Mouse (Mus musculus): Measurements from ENCODE around the gene Rundc3a. TPM values are rescaled to one million over a fixed set of nuclear protein-coding genes. Genes with fewer than 3 reads are reported as not detected.

The Rundc3a gene
- total and polyA plus RNA-seq, 2 experiments from 2014 or later, result 121 to 306 TPM

DNA sequence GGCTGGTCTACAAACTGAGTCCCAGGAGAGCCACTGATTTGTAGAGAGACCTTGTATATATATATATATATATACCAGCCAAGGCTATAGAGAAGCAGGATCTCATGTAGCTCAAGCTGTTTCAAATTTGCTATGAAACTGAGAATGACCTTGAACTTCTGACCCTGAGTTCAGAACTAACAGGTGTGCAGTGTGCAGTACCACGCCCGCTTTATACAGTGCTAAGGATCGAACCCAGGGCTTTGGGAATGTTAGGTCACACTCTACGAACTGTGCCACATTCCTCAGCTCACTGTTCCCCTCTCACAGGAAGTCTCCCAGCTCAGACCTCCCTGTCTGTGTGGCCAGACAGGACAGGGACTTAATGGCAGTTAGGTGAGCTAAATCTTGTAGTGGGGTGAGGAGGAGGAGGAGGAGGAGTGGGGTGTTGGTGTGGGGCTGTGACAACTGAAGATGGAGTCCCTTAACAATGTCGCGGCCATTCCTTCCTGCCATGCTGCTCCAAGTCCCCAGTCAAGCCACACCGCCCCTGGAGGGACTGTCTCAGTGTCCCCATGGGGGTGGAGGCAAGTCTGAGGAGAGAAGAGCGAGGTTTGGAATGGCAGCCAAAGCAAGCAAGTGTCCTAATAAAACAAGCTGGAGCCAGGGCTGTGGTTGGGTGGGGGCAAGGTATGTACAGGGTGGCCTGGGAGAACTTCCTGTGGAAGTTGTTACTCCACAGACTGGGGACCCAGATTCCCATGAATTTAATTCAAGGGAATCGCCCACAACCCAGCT lies 25.5 kb upstream of the Rundc3a start:
- Histone ChIP-seq H3K4me2 (ENCODE audit: low read depth) (no peak overlapping the region), H3K27ac (ENCODE audit: low read depth, low read length) (no peak overlapping the region), H3K27me3 (ENCODE audit: insufficient read depth, low read length) (no peaks in the 10 kb centered on the region), H3K9me3 (ENCODE audit: low read length) (no peaks in the 10 kb centered on the region), H3K4me3 (ENCODE audit: low read depth, low read length) (no peak overlapping the region), H3K36me3 (ENCODE audit: insufficient read depth) (no peaks in the 10 kb centered on the region), H3K4me1 (ENCODE audit: insufficient read depth) (no peaks in the 10 kb centered on the region), H3K9ac (no peak overlapping the region)
- DNase-seq (no peak), ATAC-seq (no peak)
- TF ChIP-seq CTCF (IDR thresholded peaks at IDR 0.05; ENCODE audit: low read depth), result no peak
- 80% methylated on average over 9 of the region's 9 CpGs for WGBS

DNA sequence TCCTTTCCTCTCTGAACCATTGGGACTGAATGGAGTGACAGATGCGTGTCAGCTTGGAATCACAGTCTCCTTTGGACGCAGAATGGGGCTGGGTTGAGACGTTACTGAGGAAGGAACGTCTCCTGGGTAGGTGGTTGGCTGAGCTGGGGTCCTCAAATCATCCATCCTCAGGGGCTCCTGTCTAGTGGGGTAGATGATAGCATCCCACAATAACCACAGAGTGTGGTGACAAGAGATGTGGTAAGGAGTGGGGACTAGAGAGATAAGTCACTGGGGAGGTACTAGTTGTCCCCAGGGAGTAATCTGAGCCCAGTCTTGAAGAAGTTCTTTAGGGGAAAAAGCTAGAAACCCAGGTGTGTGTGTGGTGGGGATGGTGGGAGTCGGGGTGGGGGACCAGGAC lies 24.9 kb upstream of the Rundc3a start:
- no peak for ATAC-seq

DNA sequence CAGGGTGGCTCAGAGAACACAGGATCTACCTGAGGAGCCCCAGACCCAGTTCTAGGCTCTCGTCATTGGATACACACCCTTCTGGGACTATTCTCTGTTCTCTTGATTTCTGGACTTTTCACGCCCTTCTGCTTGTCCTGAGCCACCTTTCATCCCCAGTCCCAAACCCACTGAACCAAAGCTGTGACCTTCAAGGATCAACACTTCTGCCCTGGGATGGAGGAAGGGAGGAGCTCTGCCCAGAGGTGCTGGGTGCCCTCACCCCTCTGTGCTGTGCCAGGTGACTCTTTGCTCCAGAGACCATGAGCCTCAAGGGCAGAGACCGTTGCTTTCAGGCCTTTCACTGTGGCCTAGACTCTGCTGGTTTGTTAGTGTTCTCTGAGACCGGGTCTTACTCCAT lies 23.9 kb upstream of the Rundc3a start:
- TF ChIP-seq CTCF (IDR thresholded peaks at IDR 0.05; ENCODE audit: low read depth), result no peak
- Histone ChIP-seq H3K9me3 (ENCODE audit: low read length) (no peaks in the 10 kb centered on the region), H3K27me3 (ENCODE audit: insufficient read depth, low read length) (no peaks in the 10 kb centered on the region), H3K4me1 (ENCODE audit: insufficient read depth) (no peaks in the 10 kb centered on the region), H3K9ac (no peak overlapping the region), H3K4me3 (ENCODE audit: low read depth, low read length) (no peak overlapping the region), H3K4me2 (ENCODE audit: low read depth) (no peak overlapping the region), H3K36me3 (ENCODE audit: insufficient read depth) (no peaks in the 10 kb centered on the region), H3K27ac (ENCODE audit: low read depth, low read length) (no peak overlapping the region)
- ATAC-seq (no peak), DNase-seq (no peak)
- 84% methylated on average over 4 of the region's 4 CpGs for WGBS

More for the DNA sequence above, 24.9 kb upstream of the Rundc3a start:
- Histone ChIP-seq H3K4me2 (ENCODE audit: low read depth) (no peak overlapping the region), H3K36me3 (ENCODE audit: insufficient read depth) (no peaks in the 10 kb centered on the region), H3K4me3 (ENCODE audit: low read depth, low read length) (no peak overlapping the region), H3K27ac (ENCODE audit: low read depth, low read length) (no peak overlapping the region), H3K9ac (no peak overlapping the region), H3K27me3 (ENCODE audit: insufficient read depth, low read length) (no peaks in the 10 kb centered on the region), H3K9me3 (ENCODE audit: low read length) (no peaks in the 10 kb centered on the region), H3K4me1 (ENCODE audit: insufficient read depth) (no peaks in the 10 kb centered on the region)
- 91% methylated on average over 5 of the region's 5 CpGs for WGBS
- no peak for TF ChIP-seq CTCF (IDR thresholded peaks at IDR 0.05; ENCODE audit: low read depth)
- DNase-seq, result no peak

DNA sequence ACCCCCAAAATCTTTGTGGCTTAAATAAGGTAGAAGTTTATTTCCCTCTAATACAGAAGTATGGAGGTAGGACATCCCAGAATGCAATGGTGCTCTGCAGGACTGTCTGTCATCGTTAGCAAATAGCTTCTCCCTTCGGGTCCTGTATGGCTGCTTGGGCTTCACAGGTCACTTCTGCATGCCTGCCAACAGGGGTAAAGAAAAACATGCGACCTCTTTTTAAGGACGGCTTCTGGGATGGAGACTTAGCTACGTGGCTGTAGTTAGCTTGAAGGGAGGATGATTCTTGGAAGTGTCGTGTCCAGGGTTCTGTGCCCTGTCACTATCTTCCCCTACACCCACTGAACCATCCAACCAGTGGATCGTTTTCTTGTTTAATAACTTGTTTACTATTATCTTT lies 22.9 kb upstream of the Rundc3a start:
- Histone ChIP-seq H3K27me3 (ENCODE audit: insufficient read depth, low read length) (no peaks in the 10 kb centered on the region), H3K27ac (ENCODE audit: low read depth, low read length) (no peak overlapping the region), H3K4me3 (ENCODE audit: low read depth, low read length) (no peak overlapping the region), H3K4me1 (ENCODE audit: insufficient read depth) (no peaks in the 10 kb centered on the region), H3K36me3 (ENCODE audit: insufficient read depth) (no peaks in the 10 kb centered on the region), H3K9me3 (ENCODE audit: low read length) (no peaks in the 10 kb centered on the region), H3K4me2 (ENCODE audit: low read depth) (no peak overlapping the region), H3K9ac (no peak overlapping the region)
- DNase-seq, result no peak
- WGBS, result 57% methylated on average over 7 of the region's 7 CpGs
- TF ChIP-seq CTCF (IDR thresholded peaks at IDR 0.05; ENCODE audit: low read depth), result no peak
- no peak for ATAC-seq

DNA sequence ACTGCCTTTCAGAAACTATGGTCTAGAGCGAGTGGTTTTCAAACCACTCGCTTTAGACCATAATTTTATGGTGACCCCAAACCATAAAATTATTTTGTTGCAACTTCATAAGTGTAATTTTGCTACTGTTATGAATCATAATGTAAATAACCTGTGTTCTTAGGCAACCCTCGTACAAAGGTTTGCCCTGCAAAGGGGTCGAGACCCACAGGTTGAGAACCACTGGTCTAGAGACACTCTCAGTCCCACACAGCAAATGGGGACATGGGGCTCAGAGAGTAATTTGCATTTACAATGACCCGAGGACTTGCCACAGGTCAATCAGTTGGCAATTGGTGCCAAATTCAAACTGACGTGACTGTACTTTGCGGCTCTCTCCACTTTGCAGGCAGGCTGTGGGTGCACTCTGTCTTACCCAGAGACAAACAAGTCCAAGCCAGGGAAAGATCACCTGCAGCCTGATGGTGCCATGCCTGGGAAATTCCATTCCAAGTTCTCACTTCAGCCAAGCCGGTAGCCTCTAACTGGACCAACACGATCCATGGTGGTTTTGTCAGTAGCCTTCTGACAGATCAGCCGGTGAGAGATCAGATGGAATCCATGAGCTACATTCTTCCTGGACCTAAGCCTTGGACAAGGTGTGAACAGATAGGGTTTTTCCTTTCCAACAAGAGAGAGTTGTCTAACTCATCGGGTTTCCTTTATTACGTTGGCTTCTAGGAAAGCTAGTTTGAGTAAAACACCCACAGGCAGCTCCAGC lies 21.1 kb upstream of the Rundc3a start:
- H3K9ac ChIP-seq, result no peak overlapping the region
- ATAC-seq (no peak), DNase-seq (no peak)
- H3K4me3 ChIP-seq (ENCODE audit: low read depth, low read length), result no peak overlapping the region
- H3K27me3 ChIP-seq (ENCODE audit: insufficient read depth, low read length), result no peaks in the 10 kb centered on the region
- H3K27ac ChIP-seq (ENCODE audit: low read depth, low read length), result no peak overlapping the region
- H3K36me3 ChIP-seq (ENCODE audit: insufficient read depth), result no peaks in the 10 kb centered on the region
- 86% methylated on average over 12 of the region's 12 CpGs for WGBS
- TF ChIP-seq CTCF (IDR thresholded peaks at IDR 0.05; ENCODE audit: low read depth), result no peak
- no peaks in the 10 kb centered on the region for H3K4me1 ChIP-seq (ENCODE audit: insufficient read depth)
- H3K9me3 ChIP-seq (ENCODE audit: low read length), result no peaks in the 10 kb centered on the region
- H3K4me2 ChIP-seq (ENCODE audit: low read depth), result no peak overlapping the region

DNA sequence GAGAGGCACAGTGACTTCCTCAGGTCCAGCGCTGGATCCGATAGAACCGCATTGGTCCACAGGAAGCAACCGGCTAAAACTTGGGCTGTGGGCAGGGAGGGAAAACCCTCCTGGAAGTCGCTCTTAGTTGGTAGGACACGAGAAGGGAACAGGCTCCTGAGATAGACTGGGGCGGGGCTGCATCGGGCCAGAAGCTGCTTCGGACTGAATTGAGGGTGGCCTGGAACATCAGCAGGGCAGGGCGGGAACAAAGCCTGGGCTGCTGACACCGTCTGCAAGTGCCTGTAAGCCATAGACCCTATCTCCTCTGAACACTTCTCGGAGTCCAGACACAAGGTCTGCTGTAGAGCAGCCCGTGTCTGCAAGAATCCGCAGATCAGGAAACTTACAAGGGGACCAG lies 20.3 kb upstream of the Rundc3a start:
- Histone ChIP-seq H3K27ac (ENCODE audit: low read depth, low read length) (no peak overlapping the region), H3K4me2 (ENCODE audit: low read depth) (no peak overlapping the region), H3K4me1 (ENCODE audit: insufficient read depth) (no peaks in the 10 kb centered on the region), H3K4me3 (ENCODE audit: low read depth, low read length) (no peak overlapping the region), H3K36me3 (ENCODE audit: insufficient read depth) (no peaks in the 10 kb centered on the region), H3K9ac (no peak overlapping the region), H3K27me3 (ENCODE audit: insufficient read depth, low read length) (no peaks in the 10 kb centered on the region), H3K9me3 (ENCODE audit: low read length) (no peaks in the 10 kb centered on the region)
- no peak for TF ChIP-seq CTCF (IDR thresholded peaks at IDR 0.05; ENCODE audit: low read depth)
- 47% methylated on average over 13 of the region's 14 CpGs for WGBS
- DNase-seq (no peak), ATAC-seq (no peak)

DNA sequence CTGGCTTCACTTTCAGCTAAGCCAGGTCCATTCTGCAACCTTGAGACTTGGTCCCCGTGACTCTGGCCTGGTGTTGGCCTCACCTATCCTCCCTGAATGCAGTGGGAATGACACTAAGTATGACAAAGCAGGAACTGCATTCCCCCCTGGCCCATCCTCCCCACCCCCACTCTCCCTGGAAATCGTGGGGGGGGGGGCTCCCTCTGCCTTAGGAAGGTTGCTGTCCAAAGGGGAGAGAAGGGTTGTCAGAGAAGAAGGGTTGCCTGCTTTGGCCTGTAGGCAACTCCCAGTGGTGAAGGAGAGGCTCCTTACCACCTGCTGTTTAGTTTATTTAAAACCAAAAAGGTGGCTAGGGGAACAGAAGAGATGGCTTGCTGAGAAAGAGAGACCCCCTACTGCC lies 19.6 kb upstream of the Rundc3a start:
- Histone ChIP-seq H3K9ac (no peak overlapping the region), H3K4me3 (ENCODE audit: low read depth, low read length) (no peak overlapping the region), H3K36me3 (ENCODE audit: insufficient read depth) (no peaks in the 10 kb centered on the region), H3K27ac (ENCODE audit: low read depth, low read length) (no peak overlapping the region), H3K4me1 (ENCODE audit: insufficient read depth) (no peaks in the 10 kb centered on the region), H3K4me2 (ENCODE audit: low read depth) (no peak overlapping the region), H3K9me3 (ENCODE audit: low read length) (no peaks in the 10 kb centered on the region), H3K27me3 (ENCODE audit: insufficient read depth, low read length) (no peaks in the 10 kb centered on the region)
- no peak for ATAC-seq
- DNase-seq, result no peak
- 30% methylated on average over 2 of the region's 2 CpGs for WGBS
- TF ChIP-seq CTCF (IDR thresholded peaks at IDR 0.05; ENCODE audit: low read depth), result no peak

Measured in forebrain, postnatal 0 days (tissue).